Mouse (Mus musculus) ovary, postnatal 10 days (tissue): ENCODE data around the gene Vgf.
A peak's percentile ranks its signal among the peaks of the same experiment; 100 is the strongest.

ENCODE experiments used
- DNase-seq: peaks from one replicate; pipeline ENCODE4 v3.0.0; 2022; ENCODE audit warnings: low spot score

The Vgf gene

GRCm38 (mm10) chr5:137026092-137026491 lies at the start of gene Vgf:
Vgf (plus strand) TSS chr5:137026392.
- no peak for DNase-seq

- no peak for DNase-seq
These were observed 48.4 kb upstream of the Vgf start for GRCm38 (mm10) chr5:136977769-136978168.

- no peak for DNase-seq
These were observed 46.4 kb upstream of the Vgf start for GRCm38 (mm10) chr5:136979762-136980161.

- DNase-seq = no peak
These were observed 45.2 kb upstream of the Vgf start for GRCm38 (mm10) chr5:136980974-136981373.

- no peak for DNase-seq
These were observed 43.8 kb upstream of the Vgf start for GRCm38 (mm10) chr5:136982338-136982930.

DNA sequence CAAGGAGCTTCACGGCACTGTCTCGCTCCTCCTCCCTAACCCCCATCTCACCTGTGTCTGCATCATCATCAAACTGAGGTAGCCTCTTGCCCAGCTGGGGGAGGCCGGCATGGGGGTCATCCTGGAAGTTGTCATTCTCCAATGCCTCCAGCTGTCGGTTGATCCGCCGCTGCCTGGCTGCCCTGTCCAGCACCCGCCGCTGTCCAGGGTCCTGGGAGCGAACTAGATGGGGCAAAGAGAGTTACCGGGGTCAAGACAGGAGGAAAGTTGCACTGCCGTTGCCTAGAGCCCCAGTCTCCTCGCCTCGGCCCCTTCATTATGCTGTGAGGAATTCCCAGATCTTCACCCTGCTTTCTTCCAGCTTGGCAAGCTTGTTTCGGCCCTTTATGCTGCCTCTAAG lies 41.4 kb upstream of the Vgf start:
- DNase-seq = no peak

- peak; percentile 69 for DNase-seq
These were observed 39.5 kb upstream of the Vgf start, which contains the start of gene Plod3 for GRCm38 (mm10) chr5:136986695-136987137. Plod3 (plus strand) TSS chr5:136987019.

- DNase-seq = peak; percentile 80
These were observed 38.9 kb upstream of the Vgf start for GRCm38 (mm10) chr5:136987138-136987933.

DNA sequence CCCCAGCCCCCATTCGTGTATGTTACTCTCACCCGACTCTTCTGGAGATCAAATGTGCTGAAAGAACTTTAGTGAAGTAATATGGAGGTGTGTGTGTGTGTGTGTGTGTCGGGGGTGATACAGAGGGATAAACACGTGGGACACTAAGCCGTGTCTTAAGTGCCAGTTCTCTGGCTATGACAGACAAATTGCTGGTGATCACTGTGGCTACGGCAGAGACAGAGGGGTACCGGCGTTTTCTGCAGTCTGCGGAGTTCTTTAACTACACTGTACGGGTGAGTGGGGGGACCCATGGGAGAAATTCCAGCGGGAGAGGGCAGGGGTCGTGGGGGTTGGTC lies 38.3 kb upstream of the Vgf start, which contains the start of gene Znhit1:
Gene Znhit1 (minus strand): TSS at position 88 of the 338 bp plus-strand sequence.
- DNase-seq = no peak

GRCm38 (mm10) chr5:136988420-136988819 lies 37.8 kb upstream of the Vgf start:
- DNase-seq = no peak

DNA sequence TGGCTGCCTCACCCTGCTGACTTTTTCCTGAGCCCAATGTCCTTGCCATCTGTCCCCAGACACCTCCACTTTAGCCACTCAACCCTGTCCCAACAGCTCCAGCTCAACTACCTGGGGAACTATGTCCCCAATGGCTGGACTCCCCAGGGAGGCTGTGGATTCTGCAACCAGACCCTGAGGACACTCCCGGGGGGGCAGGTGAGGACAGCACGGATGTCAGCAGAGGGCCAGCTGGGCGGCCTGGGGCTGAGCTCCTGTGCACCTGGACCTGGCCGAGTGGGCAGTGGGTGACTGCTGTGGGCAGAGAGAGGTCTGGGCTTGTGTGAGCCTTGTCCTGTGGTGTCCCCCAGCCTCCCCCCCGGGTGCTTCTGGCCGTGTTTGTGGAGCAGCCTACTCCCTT lies 36.4 kb upstream of the Vgf start:
- DNase-seq = no peak

DNA sequence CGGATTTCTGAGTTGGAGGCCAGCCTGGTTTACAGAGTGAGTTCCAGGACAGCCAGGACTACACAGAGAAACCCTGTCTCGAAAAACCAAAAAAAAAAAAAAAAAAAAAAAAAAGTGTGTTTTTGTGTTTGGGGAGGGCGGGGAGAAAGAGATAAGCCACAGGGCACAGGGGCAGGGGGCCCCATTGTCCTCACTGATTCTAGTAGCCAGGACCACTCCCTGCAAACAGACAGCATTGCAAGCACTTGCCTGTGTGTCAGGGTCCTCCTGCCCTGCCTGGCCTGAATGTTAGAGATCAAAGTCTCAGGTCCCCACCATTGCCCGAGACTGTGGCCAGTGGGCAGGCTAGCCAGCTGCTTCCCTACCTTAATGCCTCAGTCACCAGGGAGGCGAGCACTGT lies 26.7 kb upstream of the Vgf start:
- no peak for DNase-seq

GRCm38 (mm10) chr5:137000612-137001011 lies 25.6 kb upstream of the Vgf start:
- DNase-seq = no peak

DNA sequence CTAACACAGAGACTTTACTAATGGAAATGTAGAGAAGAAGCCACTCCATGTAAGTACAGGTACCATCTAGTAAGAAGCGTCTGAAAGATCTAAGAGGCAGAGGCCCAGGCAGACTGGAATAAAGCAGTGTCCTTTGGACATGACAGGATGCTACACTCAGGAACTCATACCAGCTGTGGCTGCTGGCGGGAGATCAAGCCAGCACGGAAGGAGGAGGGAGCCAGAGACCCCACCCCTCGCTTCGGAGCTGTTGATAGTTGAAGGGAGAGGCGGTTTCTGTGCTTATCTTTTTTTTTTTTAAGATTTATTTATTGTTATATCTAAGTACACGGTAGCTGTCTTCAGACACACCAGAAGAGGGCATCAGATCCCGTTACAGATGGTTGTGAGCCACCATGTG lies 18.9 kb upstream of the Vgf start:
- no peak for DNase-seq

DNA sequence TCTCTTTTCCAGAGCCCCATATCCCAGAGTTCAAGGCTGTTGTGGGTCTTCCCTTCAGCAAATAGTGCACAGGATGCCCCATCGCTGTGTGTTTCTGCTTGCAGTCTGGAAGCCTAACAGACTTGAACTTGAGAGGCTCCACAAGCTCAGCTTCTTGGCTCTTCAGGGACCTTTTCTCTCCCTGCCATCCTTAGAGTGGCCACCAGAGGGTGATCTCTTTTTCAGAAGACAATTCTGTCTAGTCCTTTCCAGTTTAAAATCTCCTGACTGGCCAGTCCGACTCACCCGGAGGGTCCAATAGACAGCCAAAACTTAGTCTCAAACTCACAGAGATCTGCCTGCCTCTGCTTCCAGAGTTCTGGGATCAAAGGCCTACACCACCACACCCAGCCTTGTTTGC lies 16.2 kb upstream of the Vgf start:
- no peak for DNase-seq

- DNase-seq = no peak
These were observed 13.7 kb upstream of the Vgf start for GRCm38 (mm10) chr5:137012401-137012950.

DNA sequence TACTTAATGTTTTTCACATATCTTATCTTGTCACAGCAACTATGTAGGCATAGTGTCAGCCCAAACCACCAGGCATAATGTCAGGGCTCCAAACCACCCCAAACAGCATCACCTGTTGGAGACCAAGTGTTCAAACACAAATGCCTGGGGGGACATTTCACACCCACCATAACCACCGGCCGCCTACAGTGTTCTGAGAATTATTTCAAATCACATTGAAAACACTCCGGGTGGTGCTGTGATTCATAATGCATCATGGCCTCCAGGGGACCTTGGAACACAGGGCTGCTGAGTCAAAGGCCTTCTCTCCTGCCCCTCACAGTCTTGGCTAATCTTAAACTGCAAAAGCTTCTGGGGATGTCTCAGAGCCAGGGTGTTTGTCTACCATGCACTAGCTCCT lies 10.3 kb upstream of the Vgf start:
- no peak for DNase-seq

DNA sequence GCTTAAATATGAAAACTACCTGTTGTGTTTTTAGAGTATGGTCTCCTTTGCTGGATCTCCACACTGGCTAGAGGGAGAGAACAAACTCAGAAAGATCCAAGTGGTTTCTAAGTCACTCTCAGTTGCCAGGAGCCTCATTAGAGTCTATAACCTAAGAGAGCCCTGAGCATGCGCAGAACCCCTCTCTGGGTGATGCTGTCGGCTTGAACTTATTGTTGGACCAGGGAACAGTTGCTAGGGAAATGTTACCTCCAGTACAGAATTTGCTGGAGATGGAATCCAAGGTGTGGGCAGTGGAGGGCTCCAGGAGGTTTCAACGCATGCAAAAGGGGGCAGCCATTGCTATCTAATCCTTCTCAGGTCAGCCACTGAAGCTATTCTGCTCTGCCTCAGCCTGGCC lies 1.9 kb upstream of the Vgf start:
- no peak for DNase-seq

DNA sequence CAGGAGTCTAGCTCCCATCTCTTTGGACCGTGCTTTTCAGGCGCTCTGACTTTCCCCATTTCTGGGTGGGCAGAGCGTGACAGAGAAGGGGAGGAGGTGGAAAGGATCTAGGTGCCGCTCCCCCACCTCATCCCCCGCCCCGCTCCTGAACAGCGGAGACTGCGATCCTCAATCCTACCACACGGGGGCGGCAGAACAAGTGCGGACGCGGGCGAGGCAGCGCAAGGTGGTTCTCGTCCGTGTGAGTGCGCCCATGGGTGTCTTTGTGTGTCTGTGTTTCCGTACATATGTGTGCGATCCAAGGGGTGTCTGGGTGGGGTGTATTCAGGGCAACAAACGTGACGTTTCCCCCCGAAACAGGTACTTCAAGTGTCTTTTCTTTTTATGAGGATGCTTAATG lies 1.1 kb upstream of the Vgf start:
- peak; percentile 62 for DNase-seq

DNA sequence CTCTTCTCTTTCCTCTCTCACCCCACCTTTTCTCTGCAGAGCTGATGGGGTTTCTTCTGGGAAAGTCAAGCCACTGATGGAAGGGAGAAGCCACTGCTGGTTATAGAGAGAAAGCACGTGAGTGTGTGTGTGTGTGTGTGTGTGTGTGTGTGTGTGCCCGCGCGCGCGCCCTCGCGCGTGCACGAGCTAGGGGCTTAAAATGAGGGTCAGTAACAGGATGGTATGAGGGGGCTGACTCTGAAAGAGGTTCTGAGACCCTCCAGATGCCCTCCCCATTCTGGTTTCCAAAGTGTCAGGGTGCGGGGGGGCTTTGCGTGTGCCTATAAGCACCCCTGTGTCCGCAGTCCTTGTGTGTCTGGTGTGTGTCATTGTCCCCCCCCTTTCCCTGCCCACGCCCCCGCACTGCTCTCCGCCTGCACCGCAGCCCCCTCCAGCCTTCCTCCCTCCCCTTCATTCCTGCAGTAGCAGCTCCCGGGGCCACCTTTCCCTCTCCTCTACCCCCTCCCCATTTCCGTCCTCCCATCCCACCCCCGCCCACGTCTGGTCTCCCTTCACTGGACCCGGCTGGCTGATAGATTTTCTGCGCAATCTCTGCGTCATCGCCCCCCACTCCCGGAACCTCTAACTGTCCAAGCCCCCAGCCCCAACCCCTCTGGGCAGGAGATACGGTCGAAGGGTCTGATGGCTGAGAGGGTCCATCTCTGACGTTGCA lies 2.5 kb downstream of the Vgf start:
- DNase-seq = no peak

GRCm38 (mm10) chr5:137029273-137029585 lies 3.0 kb downstream of the Vgf start:
- DNase-seq = no peak

DNA sequence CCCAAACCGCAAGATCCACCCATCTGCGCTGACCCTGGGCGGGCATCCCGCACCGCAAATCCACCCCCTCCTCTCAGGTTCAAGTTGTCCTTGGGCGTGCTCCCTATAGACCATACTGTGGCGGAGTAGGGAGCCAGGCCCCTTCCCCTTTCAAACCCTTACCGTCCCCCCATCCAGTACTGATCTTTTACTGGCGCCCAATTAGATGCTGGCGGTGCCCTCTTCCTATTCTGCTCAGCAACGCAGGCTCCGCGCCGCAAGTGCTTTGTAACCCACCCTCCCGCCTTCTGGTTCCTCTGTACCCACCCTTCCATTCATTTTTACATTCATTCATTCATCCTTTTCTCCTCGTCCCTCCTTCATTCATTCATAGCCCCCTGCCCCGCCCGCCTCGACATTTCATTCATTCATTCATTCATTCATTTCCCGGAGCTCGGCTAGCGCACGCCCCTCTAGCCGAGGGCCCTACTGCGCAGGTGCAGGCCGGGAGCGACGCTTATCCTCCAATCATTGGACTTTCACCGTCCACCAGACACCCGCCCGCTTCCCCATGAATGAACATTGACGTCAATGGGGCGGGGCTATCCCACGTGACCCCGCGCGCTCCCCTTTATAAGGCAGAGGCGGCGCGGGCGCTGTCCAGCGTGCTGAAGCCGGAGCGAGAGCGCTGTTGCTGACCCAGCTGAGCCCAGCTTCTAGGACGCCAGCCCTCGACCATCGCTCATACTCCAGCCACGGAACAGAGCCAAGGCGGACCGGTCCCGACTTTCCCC lies 3.6 kb downstream of the Vgf start:
- DNase-seq = peak; percentile 97
